Mouse (Mus musculus): ENCODE measurements around the gene Celf6.
A peak's percentile ranks its signal among the peaks of the same experiment; 100 is the strongest.

The Celf6 gene

GRCm38 (mm10) chr9:59577844-59578504 is at the start of gene Celf6:
Gene Celf6 (plus strand): TSS chr9:59577917.
- peak; percentile 96 for DNase-seq (ENCODE audit: low spot score)

- no peak for DNase-seq (ENCODE audit: low spot score)
These were observed 49.4 kb upstream of the Celf6 start for GRCm38 (mm10) chr9:59528274-59528673.

GRCm38 (mm10) chr9:59531645-59532044 is 46.1 kb upstream of the Celf6 start:
- DNase-seq (ENCODE audit: low spot score) = no peak

- DNase-seq (ENCODE audit: low spot score) = no peak
These were observed 44.3 kb upstream of the Celf6 start for GRCm38 (mm10) chr9:59533422-59533821.

- no peak for DNase-seq (ENCODE audit: low spot score)
These were observed 43.8 kb upstream of the Celf6 start for GRCm38 (mm10) chr9:59533889-59534288.

GRCm38 (mm10) chr9:59537651-59538050 is 40.1 kb upstream of the Celf6 start:
- no peak for DNase-seq (ENCODE audit: low spot score)

GRCm38 (mm10) chr9:59539441-59540137 is 38.1 kb upstream of the Celf6 start, which contains the start of the genes Hexa and Tmem202:
Gene Hexa (plus strand): TSS chr9:59539540.
Gene Tmem202 (minus strand): TSS chr9:59539847.
- DNase-seq (ENCODE audit: low spot score) = peak; percentile 85

GRCm38 (mm10) chr9:59541617-59542016 is 36.1 kb upstream of the Celf6 start:
- DNase-seq (ENCODE audit: low spot score) = no peak

GRCm38 (mm10) chr9:59542766-59543324 is 34.9 kb upstream of the Celf6 start:
- no peak for DNase-seq (ENCODE audit: low spot score)

GRCm38 (mm10) chr9:59544739-59545138 is 33.0 kb upstream of the Celf6 start:
- no peak for DNase-seq (ENCODE audit: low spot score)

GRCm38 (mm10) chr9:59547869-59548268 is 29.8 kb upstream of the Celf6 start:
- no peak for DNase-seq (ENCODE audit: low spot score)

- no peak for DNase-seq (ENCODE audit: low spot score)
These were observed 28.7 kb upstream of the Celf6 start for GRCm38 (mm10) chr9:59548961-59549487.

GRCm38 (mm10) chr9:59550077-59550476 is 27.6 kb upstream of the Celf6 start:
- no peak for DNase-seq (ENCODE audit: low spot score)

GRCm38 (mm10) chr9:59551017-59551416 is 26.7 kb upstream of the Celf6 start:
- DNase-seq (ENCODE audit: low spot score) = no peak

GRCm38 (mm10) chr9:59551620-59552031 is 26.1 kb upstream of the Celf6 start:
- DNase-seq (ENCODE audit: low spot score) = peak; percentile 65

GRCm38 (mm10) chr9:59552610-59553009 is 25.1 kb upstream of the Celf6 start:
- DNase-seq (ENCODE audit: low spot score) = no peak

GRCm38 (mm10) chr9:59553719-59554118 is 24.0 kb upstream of the Celf6 start:
- no peak for DNase-seq (ENCODE audit: low spot score)

- peak; percentile 39 for DNase-seq (ENCODE audit: low spot score)
These were observed 12.1 kb upstream of the Celf6 start for GRCm38 (mm10) chr9:59565600-59565999.

GRCm38 (mm10) chr9:59567111-59567510 is 10.6 kb upstream of the Celf6 start:
- DNase-seq (ENCODE audit: low spot score) = no peak

GRCm38 (mm10) chr9:59571852-59572251 is 5.9 kb upstream of the Celf6 start:
- no peak for DNase-seq (ENCODE audit: low spot score)

- DNase-seq (ENCODE audit: low spot score) = no peak
These were observed 316 bp upstream of the Celf6 start for GRCm38 (mm10) chr9:59577401-59577800.

- DNase-seq (ENCODE audit: low spot score) = no peak
These were observed 769 bp downstream of the Celf6 start for GRCm38 (mm10) chr9:59578505-59578867.

GRCm38 (mm10) chr9:59584871-59585308 is 7.2 kb downstream of the Celf6 start:
- DNase-seq (ENCODE audit: low spot score) = peak; percentile 64

Measured in testis, postnatal 14 days (tissue).